Mouse (Mus musculus) lung, postnatal 36 days (tissue): ENCODE data around the gene Bfsp1.

ENCODE experiments used
- DNase-seq: peaks from one replicate; pipeline ENCODE4 v3.0.0; 2022; ENCODE audit warnings: mixed read lengths

Gene Bfsp1

DNA sequence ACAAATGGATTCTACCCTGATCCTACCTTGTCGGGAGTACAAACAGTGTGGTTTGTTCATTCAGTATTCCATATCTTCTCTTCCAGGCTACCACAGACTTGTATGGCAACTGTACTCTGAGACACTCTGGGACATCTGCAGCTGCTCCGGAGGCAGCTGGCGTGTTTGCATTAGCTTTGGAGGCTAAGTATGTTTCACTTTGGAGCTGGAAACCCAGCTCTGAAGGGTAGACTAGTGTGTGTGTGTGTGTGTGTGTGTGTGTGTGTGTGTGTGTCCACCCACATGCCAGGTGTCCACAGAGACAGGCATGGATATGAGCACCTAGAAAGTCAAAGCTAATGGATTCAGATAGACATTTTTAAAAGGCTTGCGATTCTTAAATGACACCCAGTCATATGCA is 67.1 kb downstream of the Bfsp1 start:
- DNase-seq, result no peak

DNA sequence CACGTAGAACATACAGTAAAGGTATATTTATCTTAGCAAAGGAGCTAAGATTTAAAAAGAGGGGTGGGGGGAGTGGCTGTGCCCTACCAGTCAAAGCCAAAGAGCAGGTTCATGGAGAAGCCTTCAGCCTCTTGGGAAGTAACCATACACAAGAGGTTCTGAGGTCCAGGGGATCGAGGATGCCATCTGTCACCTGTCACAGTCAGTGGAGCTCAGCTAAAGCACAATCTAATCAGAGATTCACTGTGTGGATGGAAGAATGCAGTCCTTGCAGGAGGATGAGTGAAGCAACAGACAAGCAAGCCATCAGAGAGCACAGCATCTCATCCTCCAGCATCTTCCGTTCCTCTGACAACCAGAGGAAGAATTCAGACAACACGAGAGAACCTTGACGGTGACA is 73.1 kb downstream of the Bfsp1 start:
- no peak for DNase-seq

DNA sequence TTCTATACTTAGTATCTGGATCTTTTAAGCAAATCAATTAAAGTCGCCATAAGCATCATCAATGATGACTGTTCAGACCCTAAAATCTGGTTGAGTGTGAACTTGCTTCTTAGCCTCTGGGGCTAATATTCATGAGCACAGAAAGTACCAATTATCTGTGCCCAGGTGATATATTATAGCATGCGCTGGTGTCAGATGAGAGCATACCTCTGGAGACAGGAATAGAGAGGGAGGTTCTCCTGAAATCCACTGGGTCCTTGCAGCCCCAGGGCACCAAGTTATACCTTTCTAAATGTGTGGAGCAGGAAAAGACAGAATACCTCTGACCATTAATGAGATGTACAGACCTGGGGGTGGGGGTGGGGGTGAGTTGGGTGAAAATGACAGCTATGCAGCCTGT is 82.7 kb downstream of the Bfsp1 start:
- no peak for DNase-seq
